Mouse (Mus musculus): ENCODE data around the gene Ssxb10.
"Not testable (repeated sequence)": the region's sequence is repeated elsewhere in the genome, so short reads cannot be mapped to it uniquely, and the experiment has no call there.

Gene Ssxb10

GRCm38 (mm10) chrX:8327124-8327523 lies at the start of gene Ssxb10:
Ssxb10 (plus strand) TSS chrX:8327424.
- no peak for DNase-seq (ENCODE audit: low read depth, low spot score)

- DNase-seq (ENCODE audit: low read depth, low spot score) = no peak
These were observed 38.6 kb upstream of the Ssxb10 start for GRCm38 (mm10) chrX:8288621-8289020.

GRCm38 (mm10) chrX:8309302-8309701 lies 17.9 kb upstream of the Ssxb10 start:
- DNase-seq (ENCODE audit: low read depth, low spot score) = no peak

- not testable (repeated sequence) for DNase-seq (ENCODE audit: low read depth, low spot score)
These were observed 12.3 kb upstream of the Ssxb10 start for GRCm38 (mm10) chrX:8314905-8315304.

- not testable (repeated sequence) for DNase-seq (ENCODE audit: low read depth, low spot score)
These were observed 39.5 kb downstream of the Ssxb10 start, which contains the start of gene Ssxb9 for GRCm38 (mm10) chrX:8366678-8367077. Ssxb9 (plus strand) TSS chrX:8366978.

Measured in forelimb bud, embryonic 11.5 days (tissue).